Mouse (Mus musculus) heart, embryonic 11.5 days (tissue): ENCODE results near the gene Xaf1. TPM values are rescaled to one million over a fixed set of nuclear protein-coding genes. Genes with fewer than 3 reads are reported as not detected.

ENCODE experiments used
- ATAC-seq: fragments of 200-750 bp; cut with Nextera tagmentation; replicated peaks from 2 replicates; pipeline ENCODE4 v1.8.0; 2017; ENCODE audit warnings: moderate library complexity; ENCODE audit not compliant: insufficient number of reproducible peaks, low FRiP score, low TSS enrichment
- H3K27ac ChIP-seq: fragments of 300-500 bp; sonication (generic); 2 replicates; pipeline ENCODE4 v1.5.1; 2014; ENCODE audit warnings: mild to moderate bottlenecking, low read depth, low read length
- H3K27me3 ChIP-seq: fragments of 300-500 bp; sonication (generic); 2 replicates; pipeline ENCODE4 v1.6.1; 2014; ENCODE audit warnings: mild to moderate bottlenecking, low read length, mixed read lengths; ENCODE audit not compliant: control insufficient read depth, insufficient read depth
- H3K36me3 ChIP-seq: fragments of 300-500 bp; sonication (generic); 2 replicates; pipeline ENCODE4 v1.6.1; 2014; ENCODE audit warnings: mild to moderate bottlenecking, low read length, moderate library complexity, mixed read lengths; ENCODE audit not compliant: control insufficient read depth, insufficient read depth
- H3K4me1 ChIP-seq: fragments of 300-500 bp; sonication (generic); 2 replicates; pipeline ENCODE4 v1.6.1; 2014; ENCODE audit warnings: low read length; ENCODE audit not compliant: control insufficient read depth, insufficient read depth
- H3K4me2 ChIP-seq: fragments of 300-500 bp; sonication (generic); 2 replicates; pipeline ENCODE4 v1.6.1; 2014; ENCODE audit warnings: mild to moderate bottlenecking, moderate library complexity
- H3K4me3 ChIP-seq: fragments of 300-500 bp; sonication (generic); 2 replicates; pipeline ENCODE4 v1.5.1; 2014; ENCODE audit warnings: low read depth, low read length
- H3K9ac ChIP-seq: fragments of 300-500 bp; sonication (generic); 2 replicates; pipeline ENCODE4 v1.6.1; 2014; ENCODE audit warnings: mild to moderate bottlenecking, low read depth, low read length, moderate library complexity
- H3K9me3 ChIP-seq: fragments of 300-500 bp; sonication (generic); replicated peaks from 2 replicates; pipeline ENCODE4 v1.6.1; 2016; ENCODE audit warnings: low read length; ENCODE audit not compliant: control insufficient read depth
- WGBS: fragments of 180-500 bp; shearing (Covaris S2); extraction: QIAGEN DNeasy Blood & Tissue Kit; methylation state at CpG from one replicate; pipeline ENCODE4 v1.1.7; 2014; ENCODE audit not compliant: insufficient replicate concordance; 5-methylcytosine and 5-hydroxymethylcytosine counted together
- polyA plus RNA-seq: library from polyadenylated mRNA; unstranded; fragments of >200 nt; fragmentation: Nextera tagmentation; extraction: Ambion mirVana; gene quantifications from 2 replicates; pipeline ENCODE4 v1.2.1, GENCODE M21; 2014

The Xaf1 gene
- polyA plus RNA-seq, 1 experiment from 2014 or later = 2.4 TPM

GRCm38 (mm10) chr11:72281143-72281851 lies 20.1 kb upstream of the Xaf1 start:
- no peak for ATAC-seq
- Histone ChIP-seq H3K4me2 (no peak overlapping the region), H3K36me3 (no peaks in the 10 kb centered on the region), H3K27me3 (no peaks in the 10 kb centered on the region), H3K27ac (no peak overlapping the region), H3K9me3 (no peaks in the 10 kb centered on the region), H3K4me1 (no peaks in the 10 kb centered on the region), H3K9ac (no peak overlapping the region), H3K4me3 (no peak overlapping the region)
- 68% methylated on average over 5 of the region's 5 CpGs for WGBS

GRCm38 (mm10) chr11:72281852-72282400 lies 19.5 kb upstream of the Xaf1 start:
- H3K4me1 ChIP-seq = no peaks in the 10 kb centered on the region
- ATAC-seq = no peak
- no peak overlapping the region for H3K27ac ChIP-seq
- H3K4me3 ChIP-seq = no peak overlapping the region
- H3K4me2 ChIP-seq = no peak overlapping the region
- no peak overlapping the region for H3K9ac ChIP-seq
- 62% methylated on average over 5 of the region's 5 CpGs for WGBS
- H3K36me3 ChIP-seq = no peaks in the 10 kb centered on the region
- no peaks in the 10 kb centered on the region for H3K27me3 ChIP-seq
- H3K9me3 ChIP-seq = no peaks in the 10 kb centered on the region

GRCm38 (mm10) chr11:72283486-72284224 lies 17.8 kb upstream of the Xaf1 start:
- Histone ChIP-seq H3K27me3 (no peaks in the 10 kb centered on the region), H3K9ac (no peak overlapping the region), H3K4me2 (no peak overlapping the region), H3K9me3 (no peaks in the 10 kb centered on the region), H3K4me3 (no peak overlapping the region), H3K4me1 (no peaks in the 10 kb centered on the region), H3K27ac (no peak overlapping the region), H3K36me3 (no peaks in the 10 kb centered on the region)
- ATAC-seq = no peak
- WGBS = 81% methylated on average over 16 of the region's 16 CpGs

- H3K9me3 ChIP-seq = no peaks in the 10 kb centered on the region
- no peak overlapping the region for H3K27ac ChIP-seq
- ATAC-seq = no peak
- no peaks in the 10 kb centered on the region for H3K4me1 ChIP-seq
- H3K4me3 ChIP-seq = no peak overlapping the region
- WGBS = 76% methylated on average over 14 of the region's 14 CpGs
- no peaks in the 10 kb centered on the region for H3K36me3 ChIP-seq
- H3K4me2 ChIP-seq = no peak overlapping the region
- H3K9ac ChIP-seq = no peak overlapping the region
- H3K27me3 ChIP-seq = no peaks in the 10 kb centered on the region
Observed at GRCm38 (mm10) chr11:72284532-72285182, 16.8 kb upstream of the Xaf1 start.

- Histone ChIP-seq H3K9me3 (no peaks in the 10 kb centered on the region), H3K4me3 (no peak overlapping the region), H3K27ac (no peak overlapping the region), H3K36me3 (no peaks in the 10 kb centered on the region), H3K27me3 (no peaks in the 10 kb centered on the region), H3K9ac (no peak overlapping the region), H3K4me1 (no peaks in the 10 kb centered on the region), H3K4me2 (no peak overlapping the region)
- WGBS = 69% methylated on average over 6 of the region's 6 CpGs
- ATAC-seq = no peak
Observed at GRCm38 (mm10) chr11:72285971-72286480, 15.4 kb upstream of the Xaf1 start.

- H3K9me3 ChIP-seq = no peaks in the 10 kb centered on the region
- no peaks in the 10 kb centered on the region for H3K4me1 ChIP-seq
- WGBS = 79% methylated on average over 3 of the region's 3 CpGs
- no peak overlapping the region for H3K27ac ChIP-seq
- H3K36me3 ChIP-seq = no peaks in the 10 kb centered on the region
- H3K4me3 ChIP-seq = no peak overlapping the region
- ATAC-seq = no peak
- no peaks in the 10 kb centered on the region for H3K27me3 ChIP-seq
- no peak overlapping the region for H3K4me2 ChIP-seq
- no peak overlapping the region for H3K9ac ChIP-seq
Observed at GRCm38 (mm10) chr11:72286651-72287050, 14.8 kb upstream of the Xaf1 start.

- H3K9ac ChIP-seq = no peak overlapping the region
- H3K36me3 ChIP-seq = no peaks in the 10 kb centered on the region
- no peak overlapping the region for H3K4me2 ChIP-seq
- H3K9me3 ChIP-seq = no peaks in the 10 kb centered on the region
- no peaks in the 10 kb centered on the region for H3K4me1 ChIP-seq
- WGBS = 90% methylated on average over 2 of the region's 2 CpGs
- H3K27me3 ChIP-seq = no peaks in the 10 kb centered on the region
- H3K4me3 ChIP-seq = no peak overlapping the region
- no peak for ATAC-seq
- no peak overlapping the region for H3K27ac ChIP-seq
Observed at GRCm38 (mm10) chr11:72287126-72287525, 14.3 kb upstream of the Xaf1 start.

- Histone ChIP-seq H3K9ac (no peak overlapping the region), H3K36me3 (no peaks in the 10 kb centered on the region), H3K4me3 (no peak overlapping the region), H3K4me1 (no peaks in the 10 kb centered on the region), H3K9me3 (no peaks in the 10 kb centered on the region), H3K4me2 (no peak overlapping the region), H3K27me3 (no peaks in the 10 kb centered on the region), H3K27ac (no peak overlapping the region)
- ATAC-seq = no peak
- 87% methylated on average over 3 of the region's 3 CpGs for WGBS
Observed at GRCm38 (mm10) chr11:72287543-72287942, 13.9 kb upstream of the Xaf1 start.
